Mouse (Mus musculus) bone marrow, adult 2 months (tissue): ENCODE measurements around the gene Eif3i. TPM values are rescaled to one million over a fixed set of nuclear protein-coding genes. Genes with fewer than 3 reads are reported as not detected.

Experiments
- H3K27ac ChIP-seq: fragments of 200-500 bp; 2 replicates; pipeline ENCODE4 v1.5.1; 2012; ENCODE audit warnings: low read depth, mild to moderate bottlenecking, control low read depth, inconsistent platforms, low read length; ENCODE audit not compliant: control insufficient read depth, poor library complexity, insufficient read depth
- H3K4me1 ChIP-seq: fragments of 200-500 bp; 2 replicates; pipeline ENCODE4 v1.6.1; 2011; ENCODE audit warnings: low read length; ENCODE audit not compliant: control insufficient read depth, insufficient read depth
- H3K4me3 ChIP-seq: fragments of 200-500 bp; replicated peaks from 2 replicates; pipeline ENCODE3; 2011; ENCODE audit warnings: mild to moderate bottlenecking, low read depth, low read length, control low read depth; ENCODE audit not compliant: control insufficient read depth
- CTCF ChIP-seq: fragments of 200-500 bp; IDR thresholded peaks from 2 replicates; pipeline ENCODE4 v1.5.1; 2011; ENCODE audit warnings: low read length, control low read depth; ENCODE audit not compliant: control insufficient read depth, insufficient read depth
- POLR2A ChIP-seq: fragments of 200-500 bp; IDR thresholded peaks from 2 replicates; pipeline ENCODE4 v1.6.1; 2011; ENCODE audit warnings: low read depth, mild to moderate bottlenecking, control low read depth, low read length, borderline replicate concordance; ENCODE audit not compliant: control insufficient read depth
- WGBS: fragments of 180-500 bp; shearing (Covaris S2); methylation state at CpG from one replicate; pipeline ENCODE4 v1.1.7; 2018; 5-methylcytosine and 5-hydroxymethylcytosine counted together
- polyA plus RNA-seq: library from polyadenylated mRNA; stranded (reverse); fragments of >200 nt; gene quantifications from 2 replicates; pipeline ENCODE4 v1.2.4, GENCODE M21; 2011; ENCODE audit warnings: low replicate concordance; ENCODE audit not compliant: missing spikeins, insufficient read depth, insufficient read length

Eif3i gene
- polyA plus RNA-seq, 1 experiment: 123 TPM

DNA sequence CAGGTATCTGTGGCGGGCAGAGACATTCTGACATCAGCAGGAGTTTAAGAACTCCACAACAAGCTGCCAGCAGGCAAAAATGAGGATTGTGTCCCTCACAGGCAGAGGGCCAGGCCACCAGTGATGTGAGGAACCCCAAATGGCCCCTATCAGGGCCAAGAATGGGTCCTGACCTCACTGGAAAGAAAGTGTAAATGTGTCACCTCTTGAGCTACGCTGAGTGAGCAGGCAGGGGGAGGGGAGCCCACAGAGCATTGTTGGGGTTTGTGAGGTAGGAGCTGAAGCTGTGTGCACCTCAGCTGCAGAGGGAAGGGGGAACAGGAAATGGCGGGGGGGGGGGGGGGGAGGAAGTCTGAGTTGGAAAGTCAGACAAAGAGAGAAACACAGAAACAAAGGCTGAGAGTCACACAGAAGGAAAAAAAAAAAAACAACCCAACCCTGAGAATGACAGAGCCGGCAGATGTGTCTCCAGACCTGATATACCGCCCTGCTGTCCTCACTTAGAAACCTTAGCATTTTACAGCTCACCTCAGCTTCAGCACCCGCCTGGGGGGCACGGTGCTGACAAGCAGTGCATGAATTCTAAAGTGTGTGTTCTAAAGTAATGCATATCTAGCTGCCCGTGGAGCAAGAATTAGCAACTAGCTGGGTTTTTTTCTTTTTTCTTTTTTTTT is 25.1 kb downstream of the Eif3i start:
- no peak for TF ChIP-seq CTCF
- no peak for TF ChIP-seq POLR2A
- WGBS: 6% methylated on average over 8 of the region's 8 CpGs
- Histone ChIP-seq H3K4me1 (peaks cover 4% of the 10 kb centered on the region; the same call in 1 of the 2 replicates), H3K27ac (peak overlapping the region; percentile 59), H3K4me3 (no peak overlapping the region)

DNA sequence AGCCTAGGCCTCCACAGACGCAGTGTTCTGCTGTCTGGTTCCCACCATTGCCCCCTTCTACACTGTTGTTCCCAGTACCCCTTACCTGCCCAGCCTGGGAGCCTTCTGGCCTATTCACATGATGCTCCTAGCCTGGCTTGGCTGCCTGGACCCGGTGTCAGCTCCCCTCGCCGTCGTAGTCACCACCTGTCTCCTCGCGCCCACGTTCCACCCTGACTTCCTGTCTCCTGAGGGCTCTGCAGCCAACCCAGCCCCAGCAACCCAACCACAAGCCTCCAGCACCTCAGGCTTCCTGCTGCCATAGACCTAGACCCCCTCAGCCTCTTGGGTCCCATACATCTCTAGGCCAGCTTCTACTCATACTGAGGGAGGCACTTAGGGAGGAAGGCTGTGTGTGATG is 27.0 kb downstream of the Eif3i start, which contains the start of gene Lck:
Gene Lck, minus strand, starts transcription at position 212 of the 400 bp plus-strand sequence.
- Histone ChIP-seq H3K4me1 (peaks cover 4% of the 10 kb centered on the region; the same call in 1 of the 2 replicates), H3K4me3 (peak within 1 kb of the TSS; percentile 12), H3K27ac (peak within 1 kb of the TSS; percentile 44; the same call in 1 of the 2 replicates)
- TF ChIP-seq CTCF: no peak
- peak; percentile 42; the same call in 1 of the 2 replicates for TF ChIP-seq POLR2A
- 16% methylated on average over 8 of the region's 8 CpGs for WGBS

DNA sequence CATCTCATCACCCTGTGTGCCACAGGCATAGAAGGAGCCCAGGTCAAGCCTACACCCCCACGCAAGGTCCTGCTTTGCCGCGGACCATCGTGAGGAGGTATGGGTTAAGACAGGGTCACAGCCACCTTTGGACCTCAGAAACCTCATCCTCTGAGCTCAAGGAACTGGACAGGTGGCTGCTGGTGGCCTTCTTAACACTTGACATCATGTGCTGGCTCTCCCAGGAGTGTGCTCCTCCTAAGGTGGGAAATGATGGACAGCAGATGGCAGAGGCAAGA is 27.4 kb downstream of the Eif3i start:
- 93% methylated on average over 4 of the region's 4 CpGs for WGBS
- peaks cover 4% of the 10 kb centered on the region; the same call in 1 of the 2 replicates for H3K4me1 ChIP-seq
- peak overlapping the region; percentile 44; the same call in 1 of the 2 replicates for H3K27ac ChIP-seq
- H3K4me3 ChIP-seq: peak overlapping the region; percentile 10
- TF ChIP-seq POLR2A (no peak), CTCF (no peak)

DNA sequence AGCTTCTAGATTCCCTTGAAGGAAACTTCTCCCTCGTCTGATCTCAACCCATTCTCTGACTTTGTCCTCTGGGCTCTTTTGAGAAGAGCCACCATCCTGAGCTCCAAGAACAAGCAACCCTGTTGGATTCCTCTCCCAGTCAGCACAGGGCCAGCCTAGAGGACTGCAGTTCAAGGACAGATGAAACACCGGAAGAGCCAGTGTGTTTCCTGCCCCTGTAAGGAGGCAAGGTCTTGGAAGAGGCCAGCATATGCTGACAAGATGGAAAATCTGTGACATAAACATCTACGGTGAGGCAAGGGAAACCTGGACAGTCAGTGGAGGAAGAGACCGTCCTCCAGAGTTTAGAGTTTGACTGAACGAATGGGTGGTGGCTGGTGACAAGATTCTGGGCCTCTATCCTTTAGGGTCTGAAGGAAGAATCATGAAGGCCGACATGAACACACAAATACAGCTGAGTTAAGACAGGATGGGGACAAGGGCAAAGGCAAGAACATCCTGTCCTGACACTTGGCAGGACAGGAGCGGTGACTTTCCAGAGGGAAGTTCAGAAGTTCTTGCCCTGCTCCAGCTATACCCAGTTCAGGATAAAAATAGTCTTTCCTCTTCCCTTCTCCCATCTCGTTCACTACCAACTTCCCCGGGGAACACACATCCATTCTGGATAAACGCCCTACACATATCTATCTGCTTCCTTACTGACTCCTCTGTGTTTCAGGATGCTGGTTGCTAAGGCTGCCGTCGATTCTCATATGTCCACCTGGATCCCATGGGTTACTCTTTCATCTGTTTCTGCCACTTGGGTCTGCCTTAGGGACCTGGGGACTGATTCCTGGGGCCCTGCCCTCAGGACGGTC is 28.0 kb downstream of the Eif3i start:
- WGBS: 79% methylated on average over 13 of the region's 13 CpGs
- no peak for TF ChIP-seq CTCF
- TF ChIP-seq POLR2A: no peak
- Histone ChIP-seq H3K4me3 (peak overlapping the region; percentile 33), H3K4me1 (peaks cover 4% of the 10 kb centered on the region; the same call in 1 of the 2 replicates), H3K27ac (0 out of 2 replicates have a peak overlapping the region, but pooled peaks have one; percentile 44)

DNA sequence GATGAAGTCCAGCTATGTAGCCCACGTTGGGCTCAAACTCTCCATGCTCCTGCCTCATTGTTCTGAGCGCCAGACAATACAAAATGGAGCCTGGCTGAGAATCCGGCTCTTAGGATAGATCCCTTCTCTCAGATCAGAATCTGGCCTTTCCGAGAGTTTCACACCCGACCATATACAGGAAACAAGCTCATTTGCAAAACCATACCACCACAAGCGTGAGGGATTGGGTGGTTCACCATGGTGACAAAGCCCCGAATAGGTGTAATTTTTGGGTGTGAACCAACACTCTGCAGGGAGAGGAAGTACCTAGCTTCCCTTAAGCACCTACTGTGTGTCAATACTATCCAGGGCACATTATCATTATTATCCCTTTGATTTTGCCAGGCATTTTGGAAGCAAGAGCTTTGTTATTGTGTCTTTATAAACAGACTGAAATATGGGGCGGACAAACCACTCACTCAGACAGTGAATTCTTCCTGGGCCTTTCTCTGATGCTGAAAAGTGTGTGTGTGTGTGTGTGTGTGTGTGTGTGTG is 28.8 kb downstream of the Eif3i start:
- H3K4me1 ChIP-seq: peaks cover 4% of the 10 kb centered on the region; the same call in 1 of the 2 replicates
- no peak overlapping the region for H3K4me3 ChIP-seq
- TF ChIP-seq POLR2A (no peak), CTCF (no peak)
- 57% methylated on average over 8 of the region's 8 CpGs for whole genome bisulfite sequencing
- H3K27ac ChIP-seq: no peak overlapping the region

DNA sequence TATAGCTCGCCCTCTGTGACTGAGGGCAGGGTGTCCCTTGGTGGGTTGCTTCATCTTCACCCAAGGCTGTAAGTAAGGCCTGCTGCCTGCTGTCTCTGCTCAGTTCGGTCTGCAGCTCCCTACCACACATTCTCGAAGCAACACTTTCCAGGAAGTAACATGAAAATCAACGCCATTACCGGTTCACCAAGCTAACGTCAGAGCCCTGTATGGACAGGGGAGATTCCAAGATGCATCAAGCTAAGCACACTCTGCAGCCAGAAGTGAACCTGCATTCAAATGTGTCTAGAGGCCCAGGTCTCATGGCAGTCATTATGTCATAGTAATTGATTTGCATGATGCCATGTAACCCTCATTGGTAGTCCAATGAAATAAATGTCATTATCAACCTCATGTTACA is 30.4 kb downstream of the Eif3i start:
- WGBS: 73% methylated on average over 6 of the region's 6 CpGs
- peaks cover 4% of the 10 kb centered on the region; the same call in 1 of the 2 replicates for H3K4me1 ChIP-seq
- no peak overlapping the region for H3K27ac ChIP-seq
- H3K4me3 ChIP-seq: no peak overlapping the region
- TF ChIP-seq POLR2A (no peak), CTCF (no peak)

DNA sequence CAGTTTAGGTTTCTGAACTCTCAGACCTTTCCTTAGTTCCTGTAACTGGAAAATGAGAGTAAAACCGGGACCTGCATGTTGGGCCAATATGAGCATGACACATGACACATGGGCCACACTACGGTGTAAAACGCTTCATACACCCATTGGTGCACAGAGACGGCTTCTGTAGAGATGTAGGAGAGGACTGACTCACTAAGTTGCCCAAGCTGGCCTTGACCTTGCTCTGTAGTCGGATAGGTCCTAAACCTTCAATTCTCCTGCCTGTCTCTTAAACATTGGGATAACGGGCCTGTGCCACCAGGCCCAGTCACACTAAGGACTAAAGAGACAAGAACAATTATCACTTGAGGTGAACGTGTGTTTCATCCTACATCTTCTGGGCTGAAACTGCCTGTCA is 32.1 kb downstream of the Eif3i start:
- no peak overlapping the region for H3K27ac ChIP-seq
- H3K4me3 ChIP-seq: no peak overlapping the region
- TF ChIP-seq CTCF: no peak
- TF ChIP-seq POLR2A: no peak
- H3K4me1 ChIP-seq: no peaks in the 10 kb centered on the region; the same call in 1 of the 2 replicates
- WGBS: 85% methylated on average over 7 of the region's 7 CpGs

DNA sequence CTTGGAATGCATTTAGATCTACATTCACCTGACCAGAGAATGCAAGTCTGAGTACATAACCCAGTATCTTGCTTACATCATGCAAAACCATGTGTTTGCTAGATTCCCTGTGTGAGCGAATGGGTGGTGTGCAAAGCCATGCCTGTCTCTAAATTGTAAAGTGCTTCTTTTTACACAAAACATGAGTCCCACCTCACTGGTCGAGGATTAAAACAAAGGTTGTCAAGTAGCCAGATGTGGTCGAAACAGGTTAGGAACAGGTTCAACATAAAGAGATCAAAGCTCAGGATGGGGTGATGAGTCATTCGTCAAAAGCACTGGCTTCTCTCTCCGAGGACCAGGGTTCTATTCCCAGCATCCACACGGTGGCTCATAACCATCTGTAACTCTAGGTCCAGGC is 35.3 kb downstream of the Eif3i start:
- WGBS: 77% methylated on average over 6 of the region's 6 CpGs
- TF ChIP-seq POLR2A (no peak), CTCF (no peak)
- no peaks in the 10 kb centered on the region for H3K4me1 ChIP-seq
- no peak overlapping the region for H3K4me3 ChIP-seq
- no peak overlapping the region for H3K27ac ChIP-seq
